Mouse (Mus musculus): ENCODE measurements around the gene Ppp1r15a. TPM values are rescaled to one million over a fixed set of nuclear protein-coding genes. Genes with fewer than 3 reads are reported as not detected.
A peak's percentile ranks its signal among the peaks of the same experiment; 100 is the strongest.
"Not testable (repeated sequence)": the region's sequence is repeated elsewhere in the genome, so short reads cannot be mapped to it uniquely, and the experiment has no call there.

Ppp1r15a gene
- polyA plus RNA-seq, 1 experiment from 2014 or later: 21.9 TPM

GRCm38 (mm10) chr7:45516846-45517245 lies 9.2 kb downstream of the Ppp1r15a start:
- not testable (repeated sequence) for H3K9ac ChIP-seq (ENCODE audit: low read depth, low read length); H3K27ac ChIP-seq (replicated peaks; ENCODE audit: low read depth, low read length); ATAC-seq (ENCODE audit: low read depth); H3K4me2 ChIP-seq (ENCODE audit: low read depth, low read length); H3K4me1 ChIP-seq (ENCODE audit: control insufficient read depth, insufficient read depth, low read length); H3K36me3 ChIP-seq (ENCODE audit: control insufficient read depth, insufficient read depth, low read length); H3K27me3 ChIP-seq (replicated peaks; ENCODE audit: control insufficient read depth, insufficient read depth, low read length); H3K4me3 ChIP-seq (ENCODE audit: low read depth, low read length); H3K9me3 ChIP-seq (ENCODE audit: control insufficient read depth, low read length); DNase-seq (ENCODE audit: low spot score)
- 71% methylated on average over 5 of the region's 5 CpGs for WGBS

GRCm38 (mm10) chr7:45515436-45515835 lies 10.6 kb downstream of the Ppp1r15a start:
- ATAC-seq (ENCODE audit: low read depth): peak; percentile 12; the same call in 1 of the 2 replicates
- Histone ChIP-seq H3K9ac (ENCODE audit: low read depth, low read length) (no peak overlapping the region), H3K27ac (replicated peaks; ENCODE audit: low read depth, low read length) (peak overlapping the region; percentile 50; the same call in 1 of the 2 replicates), H3K4me3 (ENCODE audit: low read depth, low read length) (no peak overlapping the region), H3K4me2 (ENCODE audit: low read depth, low read length) (peak overlapping the region; percentile 1; the same call in 1 of the 2 replicates), H3K36me3 (ENCODE audit: control insufficient read depth, insufficient read depth, low read length) (no peaks in the 10 kb centered on the region), H3K9me3 (ENCODE audit: control insufficient read depth, low read length) (no peaks in the 10 kb centered on the region), H3K27me3 (replicated peaks; ENCODE audit: control insufficient read depth, insufficient read depth, low read length) (no peaks in the 10 kb centered on the region), H3K4me1 (ENCODE audit: control insufficient read depth, insufficient read depth, low read length) (no peaks in the 10 kb centered on the region)
- 24% methylated on average over 15 of the region's 16 CpGs for WGBS
- no peak for DNase-seq (ENCODE audit: low spot score)

- H3K36me3 ChIP-seq (ENCODE audit: control insufficient read depth, insufficient read depth, low read length): no peaks in the 10 kb centered on the region
- WGBS: 70% methylated on average over 7 of the region's 7 CpGs
- no peak for ATAC-seq (ENCODE audit: low read depth)
- H3K27ac ChIP-seq (replicated peaks; ENCODE audit: low read depth, low read length): 0 out of 2 replicates have a peak overlapping the region, but pooled peaks have one; percentile 50
- no peak overlapping the region for H3K4me2 ChIP-seq (ENCODE audit: low read depth, low read length)
- H3K9ac ChIP-seq (ENCODE audit: low read depth, low read length): no peak overlapping the region
- DNase-seq (ENCODE audit: low spot score): no peak
- H3K4me1 ChIP-seq (ENCODE audit: control insufficient read depth, insufficient read depth, low read length): peaks cover 3% of the 10 kb centered on the region
- H3K27me3 ChIP-seq (replicated peaks; ENCODE audit: control insufficient read depth, insufficient read depth, low read length): no peaks in the 10 kb centered on the region
- H3K9me3 ChIP-seq (ENCODE audit: control insufficient read depth, low read length): no peaks in the 10 kb centered on the region
- no peak overlapping the region for H3K4me3 ChIP-seq (ENCODE audit: low read depth, low read length)
Measured at GRCm38 (mm10) chr7:45514411-45514810, 11.7 kb downstream of the Ppp1r15a start.

- H3K4me2 ChIP-seq (ENCODE audit: low read depth, low read length): peak within 1 kb of the TSS; percentile 98
- H3K36me3 ChIP-seq (ENCODE audit: control insufficient read depth, insufficient read depth, low read length): peaks cover 28% of the 10 kb centered on the region
- peak; percentile 98 for DNase-seq (ENCODE audit: low spot score)
- no peaks in the 10 kb centered on the region for H3K27me3 ChIP-seq (replicated peaks; ENCODE audit: control insufficient read depth, insufficient read depth, low read length)
- H3K9ac ChIP-seq (ENCODE audit: low read depth, low read length): peak within 1 kb of the TSS; percentile 81
- peaks cover 10% of the 10 kb centered on the region for H3K4me1 ChIP-seq (ENCODE audit: control insufficient read depth, insufficient read depth, low read length)
- peak; percentile 91 for ATAC-seq (ENCODE audit: low read depth)
- WGBS: under 1% methylated on average over 44 of the region's 44 CpGs
- no peaks in the 10 kb centered on the region for H3K9me3 ChIP-seq (ENCODE audit: control insufficient read depth, low read length)
- H3K27ac ChIP-seq (replicated peaks; ENCODE audit: low read depth, low read length): peak within 1 kb of the TSS; percentile 89
- peak within 1 kb of the TSS; percentile 74 for H3K4me3 ChIP-seq (ENCODE audit: low read depth, low read length)
Measured at GRCm38 (mm10) chr7:45509912-45510787, 15.9 kb downstream of the Ppp1r15a start, which contains the start of gene Nucb1. Gene Nucb1 (minus strand): TSS chr7:45510406.

- DNase-seq (ENCODE audit: low spot score) (no peak), ATAC-seq (ENCODE audit: low read depth) (no peak)
- Histone ChIP-seq H3K27ac (replicated peaks; ENCODE audit: low read depth, low read length) (peak overlapping the region; percentile 89; the same call in 1 of the 2 replicates), H3K9ac (ENCODE audit: low read depth, low read length) (peak overlapping the region; percentile 81), H3K4me3 (ENCODE audit: low read depth, low read length) (peak overlapping the region; percentile 74), H3K9me3 (ENCODE audit: control insufficient read depth, low read length) (no peaks in the 10 kb centered on the region), H3K4me2 (ENCODE audit: low read depth, low read length) (peak overlapping the region; percentile 98), H3K27me3 (replicated peaks; ENCODE audit: control insufficient read depth, insufficient read depth, low read length) (no peaks in the 10 kb centered on the region), H3K36me3 (ENCODE audit: control insufficient read depth, insufficient read depth, low read length) (peaks cover 35% of the 10 kb centered on the region), H3K4me1 (ENCODE audit: control insufficient read depth, insufficient read depth, low read length) (peaks cover 10% of the 10 kb centered on the region)
- WGBS: 29% methylated on average over 19 of the region's 19 CpGs
Measured at GRCm38 (mm10) chr7:45509181-45509882, 16.7 kb downstream of the Ppp1r15a start.

GRCm38 (mm10) chr7:45508561-45508960 lies 17.5 kb downstream of the Ppp1r15a start:
- WGBS: 78% methylated on average over 6 of the region's 6 CpGs

GRCm38 (mm10) chr7:45507583-45507982 lies 18.5 kb downstream of the Ppp1r15a start:
- ATAC-seq (ENCODE audit: low read depth) (no peak), DNase-seq (ENCODE audit: low spot score) (no peak)
- no peak overlapping the region for H3K4me3 ChIP-seq (ENCODE audit: low read depth, low read length)
- WGBS: 88% methylated on average over 6 of the region's 6 CpGs
- peaks cover 44% of the 10 kb centered on the region for H3K36me3 ChIP-seq (ENCODE audit: control insufficient read depth, insufficient read depth, low read length)
- H3K27ac ChIP-seq (replicated peaks; ENCODE audit: low read depth, low read length): no peak overlapping the region
- H3K9ac ChIP-seq (ENCODE audit: low read depth, low read length): no peak overlapping the region
- no peak overlapping the region for H3K4me2 ChIP-seq (ENCODE audit: low read depth, low read length)
- H3K4me1 ChIP-seq (ENCODE audit: control insufficient read depth, insufficient read depth, low read length): peaks cover 10% of the 10 kb centered on the region
- no peaks in the 10 kb centered on the region for H3K9me3 ChIP-seq (ENCODE audit: control insufficient read depth, low read length)
- H3K27me3 ChIP-seq (replicated peaks; ENCODE audit: control insufficient read depth, insufficient read depth, low read length): no peaks in the 10 kb centered on the region

More at GRCm38 (mm10) chr7:45508561-45508960, 17.5 kb downstream of the Ppp1r15a start:
- Histone ChIP-seq H3K4me3 (ENCODE audit: low read depth, low read length) (peak overlapping the region; percentile 74), H3K4me1 (ENCODE audit: control insufficient read depth, insufficient read depth, low read length) (peaks cover 10% of the 10 kb centered on the region), H3K36me3 (ENCODE audit: control insufficient read depth, insufficient read depth, low read length) (peaks cover 35% of the 10 kb centered on the region), H3K27ac (replicated peaks; ENCODE audit: low read depth, low read length) (no peak overlapping the region), H3K27me3 (replicated peaks; ENCODE audit: control insufficient read depth, insufficient read depth, low read length) (no peaks in the 10 kb centered on the region), H3K4me2 (ENCODE audit: low read depth, low read length) (peak overlapping the region; percentile 98), H3K9ac (ENCODE audit: low read depth, low read length) (0 out of 2 replicates have a peak overlapping the region, but pooled peaks have one; percentile 5), H3K9me3 (ENCODE audit: control insufficient read depth, low read length) (no peaks in the 10 kb centered on the region)
- ATAC-seq (ENCODE audit: low read depth) (no peak), DNase-seq (ENCODE audit: low spot score) (no peak)

- no peak for ATAC-seq (ENCODE audit: low read depth)
- H3K36me3 ChIP-seq (ENCODE audit: control insufficient read depth, insufficient read depth, low read length): peaks cover 89% of the 10 kb centered on the region
- H3K4me1 ChIP-seq (ENCODE audit: control insufficient read depth, insufficient read depth, low read length): no peaks in the 10 kb centered on the region
- H3K9me3 ChIP-seq (ENCODE audit: control insufficient read depth, low read length): no peaks in the 10 kb centered on the region
- 97% methylated on average over 6 of the region's 6 CpGs for WGBS
- no peaks in the 10 kb centered on the region for H3K27me3 ChIP-seq (replicated peaks; ENCODE audit: control insufficient read depth, insufficient read depth, low read length)
- H3K4me2 ChIP-seq (ENCODE audit: low read depth, low read length): no peak overlapping the region
- H3K27ac ChIP-seq (replicated peaks; ENCODE audit: low read depth, low read length): no peak overlapping the region
- no peak for DNase-seq (ENCODE audit: low spot score)
- no peak overlapping the region for H3K9ac ChIP-seq (ENCODE audit: low read depth, low read length)
- no peak overlapping the region for H3K4me3 ChIP-seq (ENCODE audit: low read depth, low read length)
Measured at GRCm38 (mm10) chr7:45498427-45498826, 27.6 kb downstream of the Ppp1r15a start.

Measured in embryonic facial prominence, embryonic 14.5 days (tissue).